Mouse (Mus musculus) E14TG2a.4 (cell line): ENCODE results near the gene Tlcd2.

Experiments
- H3K27me3 ChIP-seq: 2 replicates; pipeline ENCODE4 v1.6.1; 2014; ENCODE audit warnings: low read length, control low read depth; ENCODE audit not compliant: insufficient read depth
- H3K36me3 ChIP-seq: 2 replicates; pipeline ENCODE4 v1.6.1; 2014; ENCODE audit warnings: low read length, control low read depth; ENCODE audit not compliant: insufficient read depth
- H3K4me1 ChIP-seq: replicated peaks from 2 replicates; pipeline ENCODE4 v1.6.1; 2014; ENCODE audit warnings: low read depth, low read length, control low read depth
- H3K4me3 ChIP-seq: replicated peaks from 2 replicates; pipeline ENCODE4 v1.5.1; 2014; ENCODE audit warnings: mild to moderate bottlenecking, low read length
- H3K9me3 ChIP-seq: 2 replicates; pipeline ENCODE4 v1.6.1; 2014; ENCODE audit warnings: low read length, control low read depth
- CTCF ChIP-seq: conservative IDR thresholded peaks from 2 replicates; pipeline ENCODE4 v1.5.1; 2014; ENCODE audit warnings: low read length
- NANOG ChIP-seq: IDR thresholded peaks from 2 replicates; pipeline ENCODE4 v1.6.1; 2014; ENCODE audit warnings: borderline replicate concordance, low read length, mixed read lengths
- POU5F1 ChIP-seq: IDR thresholded peaks from 2 replicates; pipeline ENCODE4 v1.6.1; 2014; ENCODE audit warnings: low read length, borderline replicate concordance

Tlcd2 gene

GRCm38 (mm10) chr11:75486192-75486591, 24.7 kb downstream of the Tlcd2 start:
- 0 out of 2 replicates have a peak overlapping the region, but pooled peaks have one; percentile 99 for H3K4me3 ChIP-seq
- peaks cover 38% of the 10 kb centered on the region for H3K36me3 ChIP-seq
- H3K4me1 ChIP-seq, result peaks cover 28% of the 10 kb centered on the region
- no peaks in the 10 kb centered on the region for H3K27me3 ChIP-seq
- H3K9me3 ChIP-seq, result no peaks in the 10 kb centered on the region
- TF ChIP-seq CTCF (no peak), POU5F1 (no peak), NANOG (no peak)

GRCm38 (mm10) chr11:75486601-75487285, 25.2 kb downstream of the Tlcd2 start, which contains the start of gene Prpf8:
Gene Prpf8, plus strand, starts transcription at chr11:75486816.
- Histone ChIP-seq H3K27me3 (no peaks in the 10 kb centered on the region), H3K4me1 (peaks cover 28% of the 10 kb centered on the region), H3K9me3 (no peaks in the 10 kb centered on the region), H3K36me3 (peaks cover 44% of the 10 kb centered on the region), H3K4me3 (peak within 1 kb of the TSS; percentile 99)
- TF ChIP-seq CTCF, result no peak
- TF ChIP-seq NANOG, result no peak
- TF ChIP-seq POU5F1, result no peak

DNA sequence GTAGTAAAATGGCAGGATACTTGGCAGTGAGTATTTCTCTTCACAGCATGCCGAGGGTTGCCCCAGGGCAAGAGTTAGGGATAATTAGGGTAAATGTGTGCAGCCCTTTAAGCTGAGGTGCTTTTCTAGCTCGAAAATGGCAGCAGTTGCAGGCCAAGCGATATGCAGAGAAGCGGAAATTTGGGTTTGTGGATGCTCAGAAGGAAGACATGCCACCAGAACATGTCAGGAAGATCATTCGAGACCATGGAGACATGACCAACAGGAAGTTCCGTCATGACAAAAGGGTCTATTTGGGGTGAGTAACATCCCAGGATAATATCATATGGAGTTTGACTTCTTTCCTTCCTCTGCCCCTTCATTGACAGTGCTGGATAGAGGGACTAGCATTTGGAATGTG, 26.0 kb downstream of the Tlcd2 start:
- H3K36me3 ChIP-seq, result peaks cover 51% of the 10 kb centered on the region
- peaks cover 28% of the 10 kb centered on the region for H3K4me1 ChIP-seq
- no peaks in the 10 kb centered on the region for H3K9me3 ChIP-seq
- H3K4me3 ChIP-seq, result peak overlapping the region; percentile 99
- TF ChIP-seq POU5F1 (no peak), NANOG (no peak), CTCF (no peak)
- H3K27me3 ChIP-seq, result no peaks in the 10 kb centered on the region

- TF ChIP-seq CTCF (no peak), NANOG (no peak), POU5F1 (no peak)
- Histone ChIP-seq H3K9me3 (no peaks in the 10 kb centered on the region), H3K27me3 (no peaks in the 10 kb centered on the region), H3K36me3 (peaks cover 100% of the 10 kb centered on the region), H3K4me3 (no peak overlapping the region), H3K4me1 (peaks cover 4% of the 10 kb centered on the region; the same call in 1 of the 2 replicates)
Observed at GRCm38 (mm10) chr11:75494296-75495049, 33.0 kb downstream of the Tlcd2 start.

GRCm38 (mm10) chr11:75498126-75498525, 36.6 kb downstream of the Tlcd2 start:
- no peak overlapping the region for H3K4me3 ChIP-seq

GRCm38 (mm10) chr11:75508162-75508561, 46.6 kb downstream of the Tlcd2 start:
- H3K4me1 ChIP-seq, result peaks cover 30% of the 10 kb centered on the region
- TF ChIP-seq POU5F1 (no peak), CTCF (no peak), NANOG (no peak)

More at GRCm38 (mm10) chr11:75498126-75498525, 36.6 kb downstream of the Tlcd2 start:
- Histone ChIP-seq H3K36me3 (peaks cover 100% of the 10 kb centered on the region), H3K9me3 (no peaks in the 10 kb centered on the region), H3K4me1 (no peaks in the 10 kb centered on the region), H3K27me3 (no peaks in the 10 kb centered on the region)
- TF ChIP-seq POU5F1 (no peak), NANOG (no peak), CTCF (no peak)

DNA sequence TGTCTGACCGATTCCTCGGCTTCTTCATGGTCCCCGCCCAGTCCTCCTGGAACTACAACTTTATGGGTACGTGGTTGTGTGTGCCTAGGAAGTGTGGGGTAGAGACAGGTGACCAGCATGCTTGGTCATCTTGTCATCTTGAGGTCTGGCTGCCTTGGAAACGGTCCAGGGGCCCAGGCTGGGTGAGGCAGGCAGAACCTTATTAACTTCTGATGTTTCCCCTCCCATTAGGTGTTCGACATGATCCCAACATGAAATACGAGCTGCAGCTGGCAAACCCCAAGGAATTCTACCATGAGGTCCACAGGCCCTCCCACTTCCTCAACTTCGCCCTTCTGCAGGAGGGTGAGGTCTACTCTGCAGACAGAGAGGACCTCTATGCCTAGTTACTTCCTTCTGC, 47.4 kb downstream of the Tlcd2 start:
- Histone ChIP-seq H3K4me3 (peak overlapping the region; percentile 86; the same call in 1 of the 2 replicates), H3K27me3 (peaks cover 19% of the 10 kb centered on the region), H3K36me3 (peaks cover 63% of the 10 kb centered on the region), H3K9me3 (no peaks in the 10 kb centered on the region), H3K4me1 (peaks cover 38% of the 10 kb centered on the region)
- TF ChIP-seq POU5F1, result no peak
- TF ChIP-seq NANOG, result no peak
- no peak for TF ChIP-seq CTCF

More at GRCm38 (mm10) chr11:75508162-75508561, 46.6 kb downstream of the Tlcd2 start:
- no peak overlapping the region for H3K4me3 ChIP-seq
- no peaks in the 10 kb centered on the region for H3K9me3 ChIP-seq
- H3K36me3 ChIP-seq, result peaks cover 71% of the 10 kb centered on the region
- peaks cover 18% of the 10 kb centered on the region for H3K27me3 ChIP-seq
